Mouse (Mus musculus) embryo, embryonic 10 days (tissue): ENCODE measurements at regions not wholly inside any gene's neighbourhood (a gene's known extent, or its start where the extent isn't known, plus 50 kb on each side); places are given as distances from the start of the nearest gene placed in this dataset.

ENCODE experiments used
- DNase-seq: peaks from one replicate; pipeline ENCODE4 v3.0.0-alpha.2; 2015; ENCODE audit warnings: low spot score

DNA sequence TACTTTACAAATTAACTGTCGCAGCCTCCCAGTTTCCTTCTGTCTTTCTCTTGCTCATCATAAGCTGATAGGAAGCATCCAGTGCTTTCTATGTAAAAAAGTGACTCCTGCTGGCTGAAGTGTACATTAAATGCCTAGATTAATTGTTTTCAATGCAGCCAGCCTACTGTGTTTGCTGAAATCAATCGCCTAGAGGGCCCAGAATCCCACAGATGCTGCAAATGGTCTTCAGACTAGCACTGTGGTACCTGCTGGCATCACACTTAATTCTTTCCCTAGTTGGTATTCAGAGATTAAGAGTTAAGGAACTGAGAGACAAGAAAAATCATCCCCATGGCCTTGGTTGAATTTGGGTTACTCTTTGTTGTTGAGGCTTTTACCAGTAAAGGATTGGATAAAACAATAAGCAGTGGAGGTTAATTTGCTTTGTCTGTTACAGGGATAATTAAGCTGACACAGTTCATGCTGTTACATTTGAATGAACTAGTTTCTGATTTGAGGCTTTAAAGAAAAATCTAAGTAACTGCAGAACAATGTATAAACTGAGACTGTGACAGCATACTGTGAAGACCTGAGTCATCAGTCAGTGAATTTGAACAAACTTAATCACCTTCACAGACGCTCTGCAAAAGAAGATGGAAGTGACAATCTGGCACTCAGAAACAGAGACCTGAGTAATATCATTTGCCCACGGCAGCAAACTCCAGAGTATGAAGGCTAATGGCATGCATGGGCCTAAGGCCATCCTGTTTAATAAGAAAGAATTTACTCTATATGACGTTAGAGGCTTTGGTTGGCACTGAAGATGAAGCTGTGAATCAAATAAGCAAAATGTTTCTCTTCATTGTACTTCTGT, 339.0 kb upstream of the Ddi1 start:
- no peak for DNase-seq
